Mouse (Mus musculus) erythroblast, adult 5-6 weeks (primary cell): ENCODE data around the gene Ly6g6e. TPM values are rescaled to one million over a fixed set of nuclear protein-coding genes. Genes with fewer than 3 reads are reported as not detected.
"Not testable (repeated sequence)": the region's sequence is repeated elsewhere in the genome, so short reads cannot be mapped to it uniquely, and the experiment has no call there.

ENCODE experiments used
- ATAC-seq: replicated peaks from 2 replicates; pipeline ENCODE4 v1.8.0; 2016; ENCODE audit warnings: moderate number of reproducible peaks, mild to moderate bottlenecking, moderate TSS enrichment, inconsistent platforms; ENCODE audit not compliant: poor library complexity, low FRiP score, severe bottlenecking
- total RNA-seq, 2 experiments: library from RNA; stranded (forward) in 1 of 2; stranded (reverse) in 1 of 2; fragments of 150-400 nt in 1 of 2; fragments of 200-764, 138-1000 nt in 1 of 2; gene quantifications; 2 replicates each; pipeline versions ENCODE4 v1.2.3 to v1.2.4; 2015 to 2017; ENCODE audit warnings: low replicate concordance in 2 of 2

Ly6g6e gene
- total RNA-seq (2015; ENCODE audit: low replicate concordance) (not detected in 2 replicates), total RNA-seq (2017; ENCODE audit: low replicate concordance) (not detected in 2 replicates)

GRCm38 (mm10) chr17:35076507-35077176 lies at the start of gene Ly6g6e:
TSS of gene Ly6g6e (plus strand) at chr17:35076902.
- no peak for ATAC-seq

GRCm38 (mm10) chr17:35027277-35028068 lies 49.2 kb upstream of the Ly6g6e start, which contains the start of gene Sapcd1:
TSS of gene Sapcd1 (minus strand) at chr17:35028016.
- no peak for ATAC-seq

- no peak for ATAC-seq
Observed at GRCm38 (mm10) chr17:35028315-35028714, 48.4 kb upstream of the Ly6g6e start.

- ATAC-seq = peak; percentile 68
Observed at GRCm38 (mm10) chr17:35029691-35030532, 46.8 kb upstream of the Ly6g6e start.

- ATAC-seq = no peak
Observed at GRCm38 (mm10) chr17:35031272-35031671, 45.4 kb upstream of the Ly6g6e start.

GRCm38 (mm10) chr17:35031880-35032279 lies 44.8 kb upstream of the Ly6g6e start:
- ATAC-seq = peak; percentile 72

GRCm38 (mm10) chr17:35032323-35032870 lies 44.3 kb upstream of the Ly6g6e start:
- no peak for ATAC-seq

GRCm38 (mm10) chr17:35033703-35034102 lies 43.0 kb upstream of the Ly6g6e start:
- ATAC-seq = not testable (repeated sequence)

- ATAC-seq = no peak
Observed at GRCm38 (mm10) chr17:35034896-35035295, 41.8 kb upstream of the Ly6g6e start.

- ATAC-seq = no peak
Observed at GRCm38 (mm10) chr17:35039121-35039873, 37.4 kb upstream of the Ly6g6e start.

- ATAC-seq = no peak
Observed at GRCm38 (mm10) chr17:35043794-35044193, 32.9 kb upstream of the Ly6g6e start.

- ATAC-seq = no peak
Observed at GRCm38 (mm10) chr17:35044904-35045806, 31.5 kb upstream of the Ly6g6e start.

GRCm38 (mm10) chr17:35045807-35046680 lies 30.7 kb upstream of the Ly6g6e start:
- peak; percentile 15 for ATAC-seq

GRCm38 (mm10) chr17:35046681-35047455 lies 29.8 kb upstream of the Ly6g6e start, which contains the start of gene Msh5:
TSS of gene Msh5 (minus strand) at chr17:35046745.
- peak; percentile 77 for ATAC-seq

- ATAC-seq = no peak
Observed at GRCm38 (mm10) chr17:35047688-35048087, 29.0 kb upstream of the Ly6g6e start.

- no peak for ATAC-seq
Observed at GRCm38 (mm10) chr17:35048149-35048931, 28.4 kb upstream of the Ly6g6e start.
